Mouse (Mus musculus): ENCODE measurements at regions not wholly inside any gene's neighbourhood (a gene's known extent, or its start where the extent isn't known, plus 50 kb on each side); places are given as distances from the start of the nearest gene placed in this dataset.

DNA sequence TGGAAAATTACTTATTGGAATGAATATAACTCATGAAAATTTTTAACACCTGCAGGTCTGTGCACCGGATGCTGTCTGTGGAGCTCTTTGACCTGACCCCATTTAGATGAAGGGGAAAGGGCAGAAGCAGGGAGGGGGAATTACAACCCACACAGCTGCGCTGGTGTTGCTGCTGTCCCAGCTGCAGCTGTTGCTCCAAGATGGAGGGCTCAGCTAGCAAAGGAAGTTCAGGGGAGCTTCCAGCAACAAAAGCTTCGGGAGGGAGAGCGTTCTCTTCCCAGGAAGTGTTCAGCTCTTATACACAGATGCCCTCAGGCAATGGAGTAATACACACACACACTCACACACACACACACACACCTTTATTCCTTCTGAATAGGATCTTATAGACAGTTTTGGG, 219.6 kb downstream of the Car2 start:
- no peaks in the 10 kb centered on the region for H3K79me2 ChIP-seq (ENCODE audit: control insufficient read depth, insufficient read depth, low read length, poor library complexity)
- DNase-seq (ENCODE audit: low read depth, low spot score) = no peak
- no peak overlapping the region for H3K9ac ChIP-seq (ENCODE audit: control insufficient read depth, low read depth, low read length, poor library complexity, severe bottlenecking)
- TF ChIP-seq TCF12 (IDR thresholded peaks at IDR 0.05; ENCODE audit: low read depth, low read length) = no peak
- H3K9me3 ChIP-seq (replicated peaks; ENCODE audit: insufficient read depth, low read length) = no peaks in the 10 kb centered on the region
- H3K4me3 ChIP-seq (ENCODE audit: control insufficient read depth in 1 of 2, insufficient read depth in 1 of 2, low read depth in 2 of 2, low read length in 2 of 2) = no peak overlapping the region
- no peaks in the 10 kb centered on the region for H3K36me3 ChIP-seq (ENCODE audit: control insufficient read depth in 1 of 2, insufficient read depth in 2 of 2, low read length in 2 of 2)
- no peaks in the 10 kb centered on the region for H3K4me1 ChIP-seq (ENCODE audit: control insufficient read depth in 1 of 2, insufficient read depth in 2 of 2, low read length in 2 of 2)
- H3K27me3 ChIP-seq (ENCODE audit: control insufficient read depth in 1 of 2, insufficient read depth in 2 of 2, low read length in 2 of 2) = no peaks in the 10 kb centered on the region; a peak in 1 of 4 replicates
- H3K27ac ChIP-seq (ENCODE audit: control insufficient read depth, low read depth, low read length) = no peak overlapping the region

DNA sequence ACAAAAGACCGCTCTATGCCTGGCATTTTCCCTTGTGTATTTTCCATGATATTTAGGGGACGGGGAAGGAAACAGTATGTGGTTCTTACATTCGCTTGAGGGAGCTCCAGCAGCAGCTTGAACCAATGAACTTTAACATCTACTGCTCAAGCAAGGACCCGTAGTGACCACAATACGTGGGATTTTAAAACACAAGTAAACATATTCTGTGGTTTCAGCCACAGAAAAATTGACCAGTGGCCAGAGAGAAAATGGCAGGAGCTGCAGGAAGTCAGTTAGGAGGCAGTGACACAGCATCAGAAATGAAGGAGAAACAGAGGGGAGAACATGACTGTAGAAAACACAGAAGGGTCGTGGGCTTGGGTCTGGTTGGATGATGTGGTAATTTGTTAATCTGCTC, 220.2 kb downstream of the Car2 start:
- Histone ChIP-seq H3K4me1 (ENCODE audit: control insufficient read depth in 1 of 2, insufficient read depth in 2 of 2, low read length in 2 of 2) (no peaks in the 10 kb centered on the region), H3K9ac (ENCODE audit: control insufficient read depth, low read depth, low read length, poor library complexity, severe bottlenecking) (no peak overlapping the region), H3K27ac (ENCODE audit: control insufficient read depth, low read depth, low read length) (no peak overlapping the region), H3K27me3 (ENCODE audit: control insufficient read depth in 1 of 2, insufficient read depth in 2 of 2, low read length in 2 of 2) (no peaks in the 10 kb centered on the region), H3K9me3 (replicated peaks; ENCODE audit: insufficient read depth, low read length) (no peaks in the 10 kb centered on the region), H3K36me3 (ENCODE audit: control insufficient read depth in 1 of 2, insufficient read depth in 2 of 2, low read length in 2 of 2) (no peaks in the 10 kb centered on the region), H3K79me2 (ENCODE audit: control insufficient read depth, insufficient read depth, low read length, poor library complexity) (no peaks in the 10 kb centered on the region), H3K4me3 (ENCODE audit: control insufficient read depth in 1 of 2, insufficient read depth in 1 of 2, low read depth in 2 of 2, low read length in 2 of 2) (no peak overlapping the region)
- no peak for TF ChIP-seq NRF1 (IDR thresholded peaks at IDR 0.05; ENCODE audit: insufficient read depth, low read depth, low read length, poor library complexity, severe bottlenecking)
- no peak for TF ChIP-seq POLR2A (IDR thresholded peaks at IDR 0.05; ENCODE audit: control insufficient read depth in 1 of 2, insufficient read depth in 1 of 2, low read depth in 1 of 2, low read length in 2 of 2, poor library complexity in 1 of 2)
- no peak for TF ChIP-seq TCF12 (IDR thresholded peaks at IDR 0.05; ENCODE audit: low read depth, low read length)
- TF ChIP-seq USF2 (IDR thresholded peaks at IDR 0.05; ENCODE audit: borderline replicate concordance in 1 of 2, insufficient read depth in 1 of 2, low read depth in 1 of 2, low read length in 2 of 2) = no peak
- no peak for TF ChIP-seq GABPA (IDR thresholded peaks at IDR 0.05; ENCODE audit: low read depth, low read length)
- TF ChIP-seq GATA1 (IDR thresholded peaks at IDR 0.05; ENCODE audit: low read depth, low read length) = no peak
- TF ChIP-seq MXI1 (IDR thresholded peaks at IDR 0.05; ENCODE audit: low read depth, low read length) = no peak
- TF ChIP-seq ZC3H11A (IDR thresholded peaks at IDR 0.05; ENCODE audit: low read depth, low read length) = no peak
- TF ChIP-seq HCFC1 (IDR thresholded peaks at IDR 0.05; ENCODE audit: low read depth, low read length) = no peak
- TF ChIP-seq CHD1 (IDR thresholded peaks at IDR 0.05; ENCODE audit: low read depth, low read length) = no peak
- no peak for TF ChIP-seq POLR2AphosphoS5 (IDR thresholded peaks at IDR 0.05; ENCODE audit: borderline replicate concordance, low read depth, low read length)
- TF ChIP-seq CTCF (IDR thresholded peaks at IDR 0.05 in 2 of 3, conservative IDR thresholded peaks at IDR 0.05 in 1 of 3; ENCODE audit: control insufficient read depth in 1 of 3, insufficient read depth in 1 of 3, low read depth in 2 of 3, low read length in 3 of 3, poor library complexity in 1 of 3, severe bottlenecking in 1 of 3) = no peak
- no peak for TF ChIP-seq MYC (IDR thresholded peaks at IDR 0.05; ENCODE audit: low read depth, low read length)
- TF ChIP-seq ZKSCAN1 (IDR thresholded peaks at IDR 0.05; ENCODE audit: low read depth, low read length) = no peak
- TF ChIP-seq MAX (IDR thresholded peaks at IDR 0.05; ENCODE audit: low read length) = no peak
- no peak for TF ChIP-seq E2F4 (IDR thresholded peaks at IDR 0.05; ENCODE audit: borderline replicate concordance, low read depth, low read length)
- TF ChIP-seq KAT2A (conservative IDR thresholded peaks at IDR 0.05; ENCODE audit: low read depth, low read length) = no peak
- no peak for TF ChIP-seq ELF1 (IDR thresholded peaks at IDR 0.05; ENCODE audit: low read depth, low read length)
- no peak for TF ChIP-seq TAL1 (IDR thresholded peaks at IDR 0.05; ENCODE audit: low read length)
- no peak for TF ChIP-seq RAD21 (IDR thresholded peaks at IDR 0.05; ENCODE audit: low read depth, low read length)
- DNase-seq (ENCODE audit: low read depth, low spot score) = no peak

All from MEL (cell line).